Comparison of ENCODE assay signal across 18 mouse cellular contexts in genomic region chr3:101570246-101570645, GRCm38 (mm10).
"Had no signal": no experiment of that assay in that cellular context is flagged by ENCODE, and none has a peak within 500 bp of the region (broad histone marks: within the 10 kb centered on the region; RNA-seq: fewer than 3 reads in every experiment).

No protein-coding gene starts in this region.

- H3K27ac ChIP-seq: layer of hippocampus, adult 2 months; limb, embryonic 10.5 days; limb, embryonic 13.5 days; liver, embryonic 12.5 days; liver, embryonic 15.5 days; lung, embryonic 15.5 days; macrophage; midbrain, embryonic 12.5 days; midbrain, embryonic 15.5 days; neural tube, embryonic 12.5 days; neural tube, embryonic 15.5 days had no signal

- H3K27me3 ChIP-seq: kidney, embryonic 15.5 days; limb, embryonic 13.5 days; liver, embryonic 12.5 days; liver, embryonic 15.5 days; lung, embryonic 15.5 days; midbrain, embryonic 15.5 days; neural tube, embryonic 12.5 days; neural tube, embryonic 15.5 days had no signal

- H3K4me3 ChIP-seq: kidney, embryonic 15.5 days; layer of hippocampus, adult 2 months; limb, embryonic 10.5 days; limb, embryonic 13.5 days; liver, embryonic 12.5 days; liver, embryonic 15.5 days; lung, embryonic 15.5 days; midbrain, embryonic 12.5 days; midbrain, embryonic 15.5 days; neural tube, embryonic 12.5 days; neural tube, embryonic 15.5 days had no signal

- H3K9me3 ChIP-seq: kidney, embryonic 15.5 days; limb, embryonic 10.5 days; liver, embryonic 15.5 days; lung, embryonic 15.5 days; midbrain, embryonic 15.5 days; neural tube, embryonic 12.5 days; neural tube, embryonic 15.5 days had no signal

- ATAC-seq: midbrain, embryonic 15.5 days had no signal

- DNase-seq: layer of hippocampus, adult 9-11 months; liver; lung, postnatal 14 days; right cerebral cortex, adult 18-20 months; right cerebral cortex, postnatal 14 days; right cerebral cortex, postnatal 4 days had no signal

- H3K4me1 ChIP-seq: lung, embryonic 15.5 days had no signal

- H3K36me3 ChIP-seq: midbrain, embryonic 15.5 days had no signal

- H3K9ac ChIP-seq: kidney, embryonic 15.5 days; limb, embryonic 13.5 days; liver, embryonic 12.5 days; liver, embryonic 15.5 days; lung, embryonic 15.5 days; midbrain, embryonic 12.5 days; midbrain, embryonic 15.5 days; neural tube, embryonic 12.5 days; neural tube, embryonic 15.5 days had no signal
